Mouse (Mus musculus): ENCODE measurements around the gene Cux1.

Cux1 gene

DNA sequence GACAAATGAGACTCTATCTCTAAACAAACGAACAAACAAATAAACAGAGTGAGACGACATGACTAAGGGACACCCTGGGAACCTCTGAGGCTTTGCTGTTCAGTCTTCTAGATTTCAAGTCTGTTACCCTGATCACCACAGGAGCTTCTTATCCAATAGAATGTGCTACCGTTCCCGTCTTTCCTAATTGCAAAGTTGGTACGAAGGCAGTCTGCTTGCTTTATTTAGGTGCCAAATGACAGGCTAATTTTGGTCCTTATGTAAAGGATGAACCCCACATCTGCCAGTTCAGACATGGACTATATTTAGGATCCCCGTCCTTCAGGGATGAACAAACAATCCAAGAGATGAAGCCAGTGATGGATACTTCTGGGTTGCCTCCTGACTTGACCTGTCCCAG is 269.6 kb downstream of the Cux1 start:
- no peak for DNase-seq

DNA sequence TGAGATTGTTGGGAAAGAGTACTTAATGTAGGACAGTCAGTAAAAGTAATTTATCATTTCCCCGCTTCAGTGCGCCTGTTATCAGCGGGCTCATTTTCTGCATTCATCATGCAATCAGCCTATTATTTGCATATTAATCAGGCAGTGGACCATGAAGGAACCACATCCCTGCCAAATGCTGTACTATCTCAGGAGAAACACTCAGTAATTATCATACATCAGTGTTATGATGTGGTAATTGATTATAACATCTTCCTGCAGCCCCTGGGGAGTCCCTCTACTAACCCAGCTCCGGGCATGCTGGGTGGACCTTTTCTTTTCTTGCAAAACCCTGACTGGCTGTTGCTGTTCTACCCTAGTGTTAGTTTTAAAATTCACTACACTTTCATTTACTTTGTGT is 270.4 kb downstream of the Cux1 start:
- DNase-seq: no peak

DNA sequence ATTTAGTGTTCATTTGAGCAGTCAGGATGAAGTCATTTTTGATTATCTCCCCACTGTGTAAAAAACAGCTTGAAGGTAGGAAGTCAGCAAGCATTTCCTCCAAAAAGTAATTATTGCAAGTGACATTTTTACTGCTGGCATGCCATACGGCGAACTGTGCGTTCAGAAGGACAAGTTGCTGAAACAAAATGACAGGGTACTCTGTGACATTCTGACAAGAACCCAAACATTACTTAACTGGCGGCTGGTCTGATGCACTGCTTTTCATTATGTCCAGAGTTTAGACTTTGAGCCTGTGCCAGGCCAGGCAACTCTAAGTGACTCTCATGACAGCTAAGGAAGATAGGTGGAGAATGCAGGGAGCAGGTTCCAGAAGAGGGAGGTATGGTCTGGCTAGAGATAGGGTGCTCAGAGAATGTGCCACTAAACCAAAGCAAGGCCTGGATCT is 274.3 kb downstream of the Cux1 start:
- no peak for DNase-seq

DNA sequence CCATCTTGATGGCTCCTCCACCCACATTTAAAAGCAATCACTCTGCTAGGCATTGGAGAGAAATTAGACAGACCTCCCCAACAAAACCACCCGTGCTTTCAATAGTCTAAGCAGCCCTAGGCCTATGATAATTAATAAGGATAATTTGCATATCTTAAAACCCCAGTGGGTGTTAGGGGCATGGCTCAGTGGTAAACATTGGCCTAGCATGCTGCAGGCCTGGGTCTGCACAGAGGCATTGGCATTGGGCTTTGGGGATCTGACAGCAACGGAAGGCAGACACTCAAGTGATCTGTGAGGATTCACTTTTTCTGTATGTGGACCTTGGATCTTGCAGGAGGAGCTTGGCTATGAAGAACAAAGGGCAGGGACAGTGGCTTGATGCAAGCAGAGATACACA is 274.9 kb downstream of the Cux1 start:
- DNase-seq: no peak

DNA sequence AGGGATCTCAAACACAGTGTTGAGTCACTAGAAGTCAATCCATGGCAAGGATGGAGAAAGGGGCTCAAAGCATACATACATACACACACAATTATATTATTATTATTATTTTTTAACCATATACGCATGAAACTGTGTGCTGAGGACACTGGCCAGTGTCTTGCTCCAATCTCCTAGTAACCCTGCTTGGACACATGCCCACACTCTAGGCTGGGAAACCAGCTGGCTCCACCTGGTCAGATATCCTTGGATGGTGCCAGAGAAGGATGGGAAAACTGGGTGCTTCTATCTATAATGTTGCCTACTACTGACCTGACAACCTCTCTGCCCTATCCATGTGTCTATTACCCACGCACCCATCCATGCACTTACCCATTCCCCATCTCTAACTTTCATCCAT is 275.7 kb downstream of the Cux1 start:
- DNase-seq: peak; percentile 36

DNA sequence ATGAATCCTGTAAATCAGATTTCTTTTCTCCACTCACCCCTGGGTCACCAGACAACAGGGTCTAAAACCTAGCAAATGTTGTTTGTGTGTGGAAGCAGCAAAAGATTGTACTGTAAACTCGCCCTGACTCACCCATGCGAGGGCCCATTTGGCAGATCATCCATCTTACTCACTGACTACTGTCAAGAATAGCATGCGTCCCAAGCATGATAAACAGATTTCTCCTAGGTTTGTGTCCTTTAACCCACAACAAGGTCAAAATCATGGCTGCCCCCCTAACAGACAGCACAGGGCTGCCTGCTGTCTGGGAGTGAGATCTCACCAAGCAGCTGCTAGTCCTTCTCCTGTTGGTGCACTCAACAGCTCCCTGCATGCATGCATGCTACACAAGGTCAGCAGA is 277.5 kb downstream of the Cux1 start:
- DNase-seq: no peak

DNA sequence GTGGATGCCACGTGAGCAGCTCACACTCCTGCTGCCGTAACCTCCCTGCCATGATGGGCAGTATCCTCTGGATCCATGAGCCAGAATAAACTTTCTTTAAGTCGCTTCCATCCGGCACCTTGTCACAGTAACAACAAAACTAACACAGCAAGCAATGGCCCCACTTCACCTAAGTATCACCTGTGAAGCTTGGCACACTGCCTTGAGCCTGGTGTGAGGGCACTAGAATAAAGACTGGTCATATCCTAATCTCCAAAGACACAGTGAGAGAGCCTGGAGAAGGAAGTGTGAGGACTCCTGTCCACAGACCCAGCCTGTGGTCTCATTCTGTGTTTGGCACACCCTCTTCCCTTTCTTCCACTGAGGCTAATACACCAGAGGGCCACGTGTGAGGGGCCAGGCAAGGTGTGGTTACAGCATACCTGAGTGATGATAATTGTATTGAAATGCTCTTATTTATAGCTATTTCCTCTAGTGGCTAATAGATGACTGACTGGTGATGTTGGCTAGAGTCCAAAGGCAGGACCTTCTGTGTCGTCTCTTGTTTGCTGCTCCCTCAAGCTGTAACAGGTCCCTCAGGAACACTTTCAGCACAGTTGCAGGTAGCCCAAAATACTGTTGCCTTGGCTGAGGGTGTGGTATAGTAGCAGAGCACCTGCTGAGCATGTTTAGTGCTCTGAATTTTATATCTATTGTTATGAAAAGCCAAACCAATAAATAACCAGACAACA is 278.8 kb downstream of the Cux1 start:
- peak; percentile 52 for DNase-seq

DNA sequence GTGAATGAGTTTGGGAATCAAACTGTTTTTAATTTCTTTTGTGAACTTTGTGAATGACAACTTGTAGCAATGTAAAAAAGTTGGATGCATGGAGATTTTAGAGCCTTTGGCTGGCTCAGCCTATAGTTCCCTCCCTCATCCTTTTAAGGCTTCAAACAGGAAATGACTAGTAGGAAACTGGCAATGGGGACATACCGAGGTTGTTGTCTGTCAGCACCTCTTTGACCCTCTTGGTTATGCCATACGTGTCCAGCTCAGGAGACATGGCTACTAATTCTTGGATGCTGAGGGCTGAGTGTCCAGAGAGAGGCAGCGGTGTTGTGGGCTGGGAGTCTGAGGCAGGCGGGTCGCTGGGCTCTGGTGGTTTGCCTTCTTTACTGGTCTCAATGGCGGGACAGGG is 280.7 kb downstream of the Cux1 start:
- no peak for DNase-seq

DNA sequence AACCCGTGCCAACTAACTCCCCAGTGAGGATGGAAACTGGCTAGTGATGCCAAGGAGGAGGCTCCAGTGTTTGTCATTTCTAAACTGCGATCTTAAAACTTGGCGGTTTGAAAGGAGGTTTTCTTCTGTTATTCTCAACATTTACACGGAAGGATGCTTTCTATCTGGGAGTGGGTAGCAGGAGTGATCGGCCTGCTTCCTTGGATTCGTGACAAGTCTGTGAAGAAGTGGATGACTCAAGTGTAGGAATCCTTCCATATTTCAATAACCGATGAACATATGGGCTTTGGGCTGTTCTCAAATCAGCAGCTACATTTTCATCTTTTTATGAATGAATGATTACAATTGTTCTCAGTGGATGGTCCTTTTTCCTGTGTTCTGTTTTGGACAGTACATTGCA is 282.2 kb downstream of the Cux1 start:
- DNase-seq: no peak

DNA sequence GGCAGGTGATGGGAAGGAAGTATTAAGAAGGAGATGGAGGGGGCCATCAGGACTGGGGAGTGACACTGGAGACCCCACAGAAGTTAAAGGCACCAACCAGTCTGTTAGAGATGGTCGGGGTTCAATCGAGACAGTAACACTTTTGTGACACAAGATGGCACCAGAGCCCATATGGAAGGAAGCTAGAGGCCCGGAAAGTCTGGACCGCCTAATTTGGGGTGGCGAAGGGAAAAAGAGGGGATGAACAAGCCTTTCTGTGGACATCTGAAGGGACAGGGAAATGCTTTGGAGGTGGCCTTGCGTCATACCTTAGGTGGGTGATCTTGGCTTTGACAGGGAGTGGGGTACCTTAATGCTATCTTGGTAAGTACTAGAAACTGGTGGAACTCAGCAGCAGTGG is 285.9 kb downstream of the Cux1 start:
- no peak for DNase-seq

DNA sequence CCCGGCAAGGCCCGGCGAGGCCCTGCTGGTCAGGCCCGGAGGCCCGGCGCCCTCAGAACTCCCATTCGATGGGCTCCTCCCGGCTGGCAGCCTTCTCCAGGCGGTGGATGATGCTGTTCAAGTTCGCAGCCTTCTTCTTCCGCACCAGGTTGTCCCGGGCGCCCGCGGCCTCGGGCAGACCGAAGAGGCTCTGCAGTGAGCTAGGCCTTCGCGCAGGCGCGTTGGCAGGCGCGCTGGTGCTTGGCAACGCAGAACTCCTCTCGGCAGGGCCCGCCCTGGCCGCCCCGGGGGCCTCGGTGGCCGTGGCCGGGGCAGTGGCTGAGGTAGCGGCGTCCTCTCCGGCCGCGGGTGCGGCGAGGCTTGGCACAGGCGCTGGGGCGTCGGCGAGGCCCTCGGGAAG is 292.6 kb downstream of the Cux1 start:
- DNase-seq: no peak

DNA sequence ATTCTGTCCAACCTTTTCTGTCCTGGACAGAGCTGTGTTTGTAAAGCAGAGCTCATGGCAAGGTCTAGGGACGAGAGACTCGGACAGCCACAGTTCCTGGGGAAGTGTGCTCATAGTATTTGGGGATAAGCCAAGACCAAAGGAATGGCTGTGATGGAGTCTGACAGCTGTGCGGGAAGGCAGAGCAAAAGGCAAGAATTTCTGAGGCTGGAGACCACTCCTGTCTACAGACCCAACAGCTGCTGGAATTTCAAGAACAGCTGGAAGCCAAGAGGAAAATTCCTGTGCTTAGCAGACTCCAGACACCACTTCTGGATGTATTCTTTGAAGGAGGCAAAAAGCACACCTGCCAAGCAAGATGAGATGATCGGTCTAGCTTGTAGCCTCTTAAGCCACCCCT is 297.4 kb downstream of the Cux1 start:
- no peak for DNase-seq

DNA sequence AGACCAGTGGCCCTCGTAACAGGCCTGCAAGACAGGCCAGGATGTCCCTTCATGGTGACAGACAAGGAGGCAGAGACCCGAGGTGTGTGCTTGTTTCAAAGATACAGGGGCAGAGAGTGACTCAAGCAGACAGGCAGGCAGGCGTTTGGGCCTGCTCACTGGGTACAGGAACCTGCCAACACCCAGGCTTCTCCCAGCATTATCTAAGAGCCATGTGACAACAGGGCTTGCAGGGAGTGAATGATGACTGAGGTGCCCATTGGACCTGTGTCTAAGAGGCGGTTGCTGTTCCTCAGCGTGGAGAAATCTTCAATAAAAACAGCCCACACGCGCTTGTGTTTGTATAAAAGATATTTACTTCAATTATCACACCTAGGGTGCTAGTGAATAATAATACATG is 301.2 kb downstream of the Cux1 start:
- no peak for DNase-seq

DNA sequence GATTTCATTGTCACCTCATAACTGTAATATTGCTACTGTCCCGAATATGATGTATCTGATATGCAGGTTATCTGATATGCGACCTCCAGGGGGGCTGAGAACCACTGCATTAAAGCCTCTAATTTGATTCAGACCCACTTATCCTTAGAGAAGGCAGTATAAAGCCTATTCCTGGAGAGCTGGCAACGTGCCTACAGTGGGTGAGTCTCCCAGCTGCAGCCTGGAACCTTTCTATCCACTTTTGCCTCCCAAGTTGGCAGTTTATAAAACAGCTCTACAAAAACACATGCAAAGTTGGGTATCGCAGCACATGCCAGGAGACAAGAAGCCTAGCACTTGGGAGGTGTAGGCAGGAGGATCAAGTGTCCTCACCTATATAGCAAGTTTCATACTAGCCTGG is 303.9 kb downstream of the Cux1 start:
- DNase-seq: no peak

DNA sequence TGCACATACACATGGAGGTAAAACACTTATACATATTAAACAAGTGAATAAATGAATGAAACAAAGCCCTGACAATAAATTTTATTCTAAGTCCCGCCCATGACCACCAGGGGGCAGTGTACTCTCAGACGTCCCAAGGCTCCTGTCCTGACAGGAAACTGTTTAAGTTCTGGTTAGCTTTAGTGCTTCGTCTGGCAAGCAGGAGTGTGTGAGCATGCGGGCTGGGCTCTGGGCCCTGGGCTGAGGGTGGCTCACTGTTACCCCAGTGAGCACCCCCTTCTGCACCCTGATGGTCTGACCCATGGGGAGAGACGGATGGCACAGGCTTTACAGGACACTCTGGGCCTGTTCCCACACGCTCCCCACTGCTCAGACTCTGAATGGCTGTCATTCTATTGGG is 308.4 kb downstream of the Cux1 start:
- peak; percentile 73 for DNase-seq

DNA sequence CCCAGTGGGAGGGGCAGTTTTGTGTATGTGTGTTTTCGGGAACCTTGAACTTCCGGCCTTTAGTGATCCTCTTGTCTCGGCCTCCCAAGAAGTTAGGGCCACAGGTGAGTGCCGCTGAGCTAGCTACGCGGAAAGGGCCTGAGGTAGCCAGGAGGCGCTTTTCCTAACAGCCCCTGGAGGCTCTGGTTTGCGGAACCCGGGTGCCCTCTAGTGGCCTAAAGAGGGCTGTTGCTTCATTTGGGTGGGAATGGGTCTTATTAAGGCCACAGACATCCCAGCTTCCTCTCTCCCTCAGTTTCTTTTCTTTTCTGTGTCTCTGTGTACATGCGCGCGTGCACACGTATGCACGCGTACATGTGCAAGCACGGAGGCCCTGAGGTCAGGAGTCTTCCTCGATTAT is 314.4 kb downstream of the Cux1 start:
- peak; percentile 90 for DNase-seq

DNA sequence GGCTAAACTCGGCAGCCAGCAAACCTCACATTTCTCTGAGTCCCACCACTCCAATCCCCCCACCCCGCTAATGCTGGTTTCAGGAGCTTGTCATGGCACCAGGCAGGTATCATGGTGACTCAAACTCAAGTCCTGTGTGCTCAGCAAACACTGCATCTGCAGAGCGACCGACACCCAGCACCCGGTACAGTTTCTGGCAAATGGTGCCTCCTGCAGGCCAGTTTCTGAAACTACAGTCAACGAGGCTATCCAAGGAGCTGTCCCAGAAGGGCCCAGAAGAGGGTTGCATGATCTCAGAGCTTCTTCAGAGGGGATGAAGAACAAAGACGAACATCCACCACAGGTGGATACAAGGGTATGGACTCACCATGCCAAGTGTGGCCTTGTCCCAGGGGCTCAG is 316.3 kb downstream of the Cux1 start:
- DNase-seq: peak; percentile 51

DNA sequence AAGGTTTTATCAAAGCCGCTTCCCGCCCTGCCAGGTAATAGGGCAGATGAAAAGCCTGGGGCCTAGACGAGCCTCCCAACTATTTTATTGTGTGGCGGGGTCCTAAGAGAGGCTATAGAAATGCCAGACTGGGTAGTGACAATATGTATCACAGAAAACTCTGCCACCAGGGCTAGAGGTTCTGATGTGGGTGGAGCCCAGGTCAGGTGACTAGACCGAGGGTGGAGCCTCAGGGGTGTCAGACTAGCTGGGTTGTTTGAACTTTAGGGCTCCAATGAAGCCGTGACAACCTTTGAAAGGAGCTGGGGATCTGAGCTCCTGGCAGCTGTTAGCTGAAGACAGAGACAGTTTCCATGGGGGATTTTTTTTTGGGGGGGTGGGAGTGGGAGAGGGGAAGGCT is 318.8 kb downstream of the Cux1 start:
- no peak for DNase-seq

DNA sequence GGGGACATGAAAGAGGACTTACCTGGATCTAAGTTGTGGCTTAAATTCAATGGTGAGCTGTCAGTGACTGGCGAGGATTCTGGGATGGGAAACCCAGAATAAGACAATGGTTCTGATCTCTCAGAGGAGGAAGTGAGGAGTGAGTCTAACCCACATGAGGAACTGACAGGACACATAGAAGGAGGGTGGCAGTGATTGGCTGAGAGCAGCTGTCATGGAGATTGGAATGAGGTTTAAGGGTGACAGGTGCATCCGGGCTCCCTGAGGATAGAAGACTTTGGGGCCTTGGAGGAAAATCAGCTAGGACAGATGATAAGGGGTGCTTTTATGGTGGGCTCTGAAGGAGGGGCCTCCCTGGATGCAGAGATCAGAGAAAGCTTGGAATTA is 320.8 kb downstream of the Cux1 start, which contains the start of gene Sh2b2:
Sh2b2 (minus strand) TSS at position 105 of the 387 bp plus-strand sequence.
- DNase-seq: peak; percentile 17

DNA sequence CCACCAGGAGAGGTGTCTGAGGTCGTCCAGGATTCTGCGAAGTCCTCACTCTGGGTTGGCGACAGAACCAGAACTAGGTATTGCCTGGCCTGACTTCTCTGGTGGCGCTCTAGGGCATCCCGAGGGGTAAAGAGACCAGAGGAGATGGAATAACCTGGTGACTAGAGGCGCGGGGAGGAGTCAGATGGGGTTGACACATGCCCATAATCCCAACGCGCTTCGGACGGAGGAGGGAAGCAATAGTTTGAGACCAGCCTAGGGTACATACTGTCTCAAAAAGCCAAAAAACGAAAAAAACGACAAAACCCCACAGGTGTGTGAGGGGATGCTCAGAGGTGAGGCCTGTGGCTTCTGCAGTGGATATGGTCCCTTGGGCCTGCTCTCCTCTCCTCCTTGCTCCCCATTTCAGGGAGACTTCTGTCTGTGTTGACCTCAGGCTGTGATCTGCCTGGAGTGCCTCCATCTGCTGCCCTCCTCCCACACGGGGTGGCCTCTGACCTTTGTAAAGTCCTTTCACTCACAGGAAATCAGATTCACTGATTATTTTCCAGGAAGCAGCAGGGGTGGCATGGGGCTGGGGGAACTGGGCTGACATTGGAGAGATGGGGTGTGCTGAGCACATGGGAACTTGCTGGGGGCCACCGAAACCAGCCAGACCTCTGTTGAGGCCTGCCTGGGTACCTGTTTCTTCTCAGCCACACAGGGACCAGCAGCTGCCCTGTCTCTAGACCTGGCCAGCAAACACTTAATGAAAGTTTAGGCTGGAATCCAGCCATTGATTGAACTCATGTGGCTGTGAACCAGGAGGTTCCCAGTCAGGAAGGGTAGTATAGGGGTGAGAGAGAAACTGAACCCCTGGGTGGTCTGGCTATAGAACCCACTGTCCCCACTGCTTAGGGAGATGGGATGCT is 321.5 kb downstream of the Cux1 start:
- no peak for DNase-seq

DNA sequence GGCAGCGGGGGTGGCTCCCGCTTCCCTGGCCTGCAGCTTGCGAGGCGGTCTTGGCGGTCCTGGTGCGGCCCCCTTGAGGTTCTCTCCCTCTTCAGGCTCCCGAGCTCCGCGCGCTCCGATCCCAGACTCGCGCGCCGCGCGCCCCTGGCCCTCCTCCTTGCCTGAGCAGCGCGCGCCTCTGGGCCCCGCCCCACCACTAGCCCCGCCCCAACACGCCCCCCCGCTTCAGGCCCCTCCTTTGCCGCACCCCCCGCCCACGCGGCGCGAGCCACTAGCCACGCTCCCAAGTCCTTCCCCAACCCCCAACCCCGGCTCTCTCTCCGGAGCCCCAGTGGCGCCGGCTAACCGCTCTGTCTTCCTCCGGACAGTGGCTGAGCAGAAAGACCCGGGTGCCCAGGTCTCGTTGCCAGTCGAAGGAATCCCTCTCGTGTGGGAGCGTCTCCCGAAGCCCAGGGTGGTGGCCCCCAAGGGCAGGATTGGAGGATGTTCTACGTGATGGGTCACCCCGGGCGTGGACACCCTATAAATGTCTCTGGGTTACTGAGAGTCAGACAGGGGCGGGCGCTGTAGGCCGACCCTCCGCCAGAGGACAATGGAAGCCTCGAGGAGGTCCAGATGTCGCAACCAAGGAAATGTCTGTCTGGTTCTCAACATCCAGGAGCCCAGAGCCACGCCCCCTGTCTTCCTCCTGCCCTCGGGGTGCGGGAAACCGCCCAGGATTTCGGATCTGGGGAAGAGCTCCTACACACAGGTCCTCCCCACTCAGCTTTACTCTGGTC is 322.3 kb downstream of the Cux1 start:
- peak; percentile 83 for DNase-seq

DNA sequence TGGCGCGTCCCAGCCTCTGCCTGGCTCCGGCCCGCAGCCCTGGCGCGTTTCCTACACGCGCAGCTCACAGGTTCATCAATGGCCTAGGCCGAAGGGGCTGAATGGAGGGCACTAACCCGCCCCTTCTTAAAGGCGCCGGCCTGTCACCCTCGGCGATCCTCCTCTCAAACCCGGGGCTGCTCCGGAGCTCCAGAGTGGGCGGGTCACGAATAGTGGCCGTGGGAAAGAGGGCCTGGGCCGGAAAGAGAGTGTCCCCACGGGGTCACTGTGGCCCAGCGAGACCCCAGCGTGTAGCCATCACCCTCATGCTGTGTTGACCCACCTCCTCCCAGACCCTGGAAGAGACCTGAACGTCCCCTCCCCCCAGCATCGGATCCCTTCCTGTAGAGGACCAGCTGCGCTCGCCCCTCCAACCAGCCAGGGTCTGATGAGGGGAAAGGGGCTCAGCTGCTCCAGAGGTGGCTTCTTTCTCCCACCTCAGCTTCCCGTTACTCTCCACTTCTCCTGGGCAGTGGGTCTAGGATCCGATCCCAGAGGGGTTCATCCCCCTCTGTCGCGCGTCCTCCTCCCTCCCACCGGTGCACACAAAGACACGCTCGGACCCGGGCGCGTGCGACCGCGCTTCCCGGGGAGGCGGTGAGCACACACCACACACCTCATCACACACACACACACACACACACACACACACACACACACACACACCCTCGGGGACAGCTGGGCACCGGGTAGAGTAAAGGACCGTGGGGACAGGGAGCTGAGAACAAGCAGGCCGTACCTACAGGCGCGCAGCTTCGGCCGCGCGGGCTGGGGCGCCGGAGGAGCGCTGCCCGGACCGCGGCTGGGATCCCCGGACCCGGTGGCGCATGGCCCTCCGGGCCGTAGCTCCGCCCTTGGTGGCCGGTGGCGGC is 323.2 kb downstream of the Cux1 start:
- DNase-seq: no peak
